8 mouse cellular contexts compared by ENCODE assay signal in the genomic region with DNA sequence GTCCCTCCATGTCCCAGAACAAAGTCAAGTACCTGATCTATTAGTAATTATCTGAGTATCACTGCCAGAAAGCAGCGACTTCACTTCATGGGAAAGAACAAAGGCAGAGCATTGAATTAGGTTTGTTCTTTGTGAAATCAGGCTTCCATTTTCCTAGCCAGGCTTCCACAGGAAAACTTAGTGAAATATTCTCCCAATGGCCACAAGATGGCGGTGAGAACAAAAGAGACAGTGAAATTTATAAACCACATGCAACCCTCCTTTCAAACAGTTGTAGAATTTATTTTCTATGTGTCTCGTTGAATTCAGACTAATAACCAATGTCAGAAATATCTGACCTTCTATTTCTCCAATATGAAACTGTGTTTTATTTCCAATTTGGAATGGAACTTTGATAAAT. TPM values are rescaled to one million over a fixed set of nuclear protein-coding genes. Genes with fewer than 3 reads are reported as not detected.
DNase-seq lines count a peak whose midpoint lies in the region; ATAC-seq lines count a peak whose summit lies in the region.

No protein-coding gene starts in this region.

- H3K9ac ChIP-seq in midbrain, embryonic 11.5 days (ENCODE audit: low read length): peak overlapping the region; percentile 31

- H3K4me2 ChIP-seq in midbrain, embryonic 11.5 days: no peak overlapping the region

- 0 out of 2 replicates have a peak, but pooled peaks have one; percentile 51 for ATAC-seq in midbrain, embryonic 11.5 days (ENCODE audit: low FRiP score)

- no peaks in the 10 kb centered on the region for H3K27me3 ChIP-seq in midbrain, embryonic 11.5 days (ENCODE audit: control insufficient read depth, insufficient read depth, low read length)

- H3K9me3 ChIP-seq in midbrain, embryonic 11.5 days (ENCODE audit: control insufficient read depth, low read length): no peaks in the 10 kb centered on the region

- H3K4me3 ChIP-seq in midbrain, embryonic 11.5 days (ENCODE audit: low read depth, low read length): no peak overlapping the region

- no peaks in the 10 kb centered on the region for H3K4me1 ChIP-seq in midbrain, embryonic 11.5 days (ENCODE audit: control insufficient read depth, insufficient read depth, low read length)

- no peaks in the 10 kb centered on the region for H3K36me3 ChIP-seq in midbrain, embryonic 11.5 days (ENCODE audit: control insufficient read depth, insufficient read depth, low read length)

- 1% methylated on average over 3 of the region's 3 CpGs for WGBS in large intestine, adult 2 months
- WGBS in midbrain, embryonic 11.5 days: 12% methylated on average over 3 of the region's 3 CpGs

- no peak overlapping the region for H3K27ac ChIP-seq in midbrain, embryonic 11.5 days (ENCODE audit: low read depth, low read length)

- peak; percentile 36 to 65 for DNase-seq in heart, adult 18-20 months
- no peak for DNase-seq in heart, postnatal 25 days (ENCODE audit: low spot score)
- DNase-seq in CD4-positive, CD25-positive, alpha-beta regulatory T cell, adult 2 months (ENCODE audit: low read depth, low spot score): peak; percentile 66
- peak; percentile 66 for DNase-seq in brain, adult 2 months (ENCODE audit: low read depth, low spot score)
- DNase-seq in frontal cortex, adult 2 months (ENCODE audit: extremely low spot score in 1 of 2, low spot score in 1 of 2): peak; percentile 31 to 79
- DNase-seq in large intestine, adult 2 months (ENCODE audit: low read depth, low spot score): peak; percentile 24
- DNase-seq in midbrain, embryonic 11.5 days (ENCODE audit: low spot score, missing footprints): peak; percentile 89
- DNase-seq in thymus, postnatal 25 days: peak; percentile 27

- intact Hi-C loops in heart, postnatal 25 days (cut with DNase I): loop anchor here (1.0 to 5.0 kb wide), 4 partner anchors 41 to 339 kb away; a partner anchor contains a TSS

RNA-seq across cellular contexts. Expression of a gene that starts 42.2 kb away (rescaled TPM):
- 10 to 100 TPM in 1 of 2 experiments, 1 to 10 TPM in 1; 9.5 to 11.6 TPM for total RNA-seq in heart, adult 18-20 months (2021)
- 10 to 100 TPM; 18.2 to 22.6 TPM for total RNA-seq in heart, postnatal 25 days (2021)
- polyA plus RNA-seq in frontal cortex, adult 2 months (2012; rRNA removed): 4.6 and 5.7 TPM in 2 replicates
- polyA plus RNA-seq in large intestine, adult 2 months (2012; rRNA removed): 3.7 and 8.0 TPM in 2 replicates
- polyA plus RNA-seq in midbrain, embryonic 11.5 days (2014; fragmentation: Nextera tagmentation; extraction: Ambion mirVana): 14.3 and 14.9 TPM in 2 replicates
